Mouse (Mus musculus) spleen, adult 2 months (tissue): ENCODE measurements around the gene 1700034J05Rik.

Source experiments
- CTCF ChIP-seq: fragments of 200-500 bp; IDR thresholded peaks from 2 replicates; pipeline ENCODE4 v1.5.1; 2011; ENCODE audit warnings: mild to moderate bottlenecking, inconsistent platforms; ENCODE audit not compliant: insufficient read depth, insufficient read length, insufficient replicate concordance; ENCODE audit errors: extremely low read depth
- POLR2A ChIP-seq: fragments of 200-500 bp; IDR thresholded peaks from 2 replicates; pipeline ENCODE4 v1.6.1; 2011; ENCODE audit warnings: low read depth, low read length, inconsistent platforms

- TF ChIP-seq POLR2A: no peak
- no peak for TF ChIP-seq CTCF
These were observed 35.9 kb downstream of the 1700034J05Rik start for GRCm38 (mm10) chr6:146918341-146918740.
